Mouse (Mus musculus): Measurements from ENCODE around the gene Schip1. TPM values are rescaled to one million over a fixed set of nuclear protein-coding genes. Genes with fewer than 3 reads are reported as not detected.
A peak's percentile ranks its signal among the peaks of the same experiment; 100 is the strongest.

Gene Schip1
- polyA plus RNA-seq, 1 experiment from 2014 or later, result 164 TPM

DNA sequence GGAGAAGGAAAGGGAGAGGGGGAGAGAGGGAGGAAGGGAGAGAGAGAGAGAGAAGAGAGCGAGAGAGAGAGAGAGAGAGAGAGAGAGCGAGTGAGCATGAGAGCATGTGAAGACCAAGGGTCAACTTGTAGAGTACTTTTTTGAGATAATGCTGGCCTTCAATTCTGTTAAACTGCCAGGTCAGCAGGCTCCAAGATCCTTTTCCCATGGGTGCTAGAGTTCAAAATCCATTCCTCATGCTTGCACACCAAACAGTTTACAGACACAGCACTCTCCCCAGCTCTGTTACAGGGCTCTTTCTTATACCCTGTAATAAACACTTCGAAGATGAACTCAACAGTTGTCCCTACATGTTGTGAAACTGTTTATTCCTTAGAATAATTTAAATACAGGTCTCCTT is 450.1 kb downstream of the Schip1 start:
- Histone ChIP-seq H3K9ac (replicated peaks) (no peak overlapping the region), H3K4me2 (no peak overlapping the region), H3K36me3 (no peaks in the 10 kb centered on the region), H3K27ac (replicated peaks) (no peak overlapping the region), H3K4me1 (peaks cover 22% of the 10 kb centered on the region), H3K4me3 (replicated peaks) (no peak overlapping the region), H3K27me3 (replicated peaks) (no peaks in the 10 kb centered on the region), H3K9me3 (replicated peaks) (no peaks in the 10 kb centered on the region)
- no peak for ATAC-seq (ENCODE audit: low FRiP score)
- 78% methylated on average over 3 of the region's 3 CpGs for WGBS

- peak overlapping the region; percentile 54 for H3K27ac ChIP-seq (replicated peaks)
- no peak overlapping the region for H3K4me2 ChIP-seq
- H3K9me3 ChIP-seq (replicated peaks), result no peaks in the 10 kb centered on the region
- H3K4me3 ChIP-seq (replicated peaks), result no peak overlapping the region
- no peak for ATAC-seq (ENCODE audit: low FRiP score)
- H3K36me3 ChIP-seq, result no peaks in the 10 kb centered on the region
- H3K4me1 ChIP-seq, result peaks cover 22% of the 10 kb centered on the region
- WGBS, result 54% methylated on average over 12 of the region's 12 CpGs
- H3K27me3 ChIP-seq (replicated peaks), result no peaks in the 10 kb centered on the region
- no peak overlapping the region for H3K9ac ChIP-seq (replicated peaks)
Observed at GRCm38 (mm10) chr3:68516393-68517081, 451.9 kb downstream of the Schip1 start.

DNA sequence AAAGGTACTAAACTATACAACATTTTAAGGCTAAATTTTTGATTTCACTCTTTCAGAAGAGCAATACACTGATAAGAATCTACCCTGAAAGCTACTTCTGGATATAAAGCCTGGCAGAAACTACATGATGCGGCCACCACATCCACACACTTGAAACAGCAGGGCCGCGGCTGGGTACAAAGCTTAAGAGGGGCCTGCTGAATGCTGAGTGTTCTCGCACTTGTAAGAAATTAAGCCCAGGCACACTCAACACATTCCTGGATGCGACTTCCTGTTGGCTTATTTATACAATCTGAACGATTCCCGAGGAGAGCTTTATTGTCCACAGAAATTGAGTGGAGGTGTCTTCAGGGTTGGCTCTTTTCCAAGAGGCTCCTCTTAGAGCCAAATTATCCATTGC is 452.6 kb downstream of the Schip1 start:
- Histone ChIP-seq H3K4me3 (replicated peaks) (no peak overlapping the region), H3K36me3 (no peaks in the 10 kb centered on the region), H3K4me1 (peaks cover 22% of the 10 kb centered on the region), H3K4me2 (no peak overlapping the region), H3K27me3 (replicated peaks) (no peaks in the 10 kb centered on the region), H3K27ac (replicated peaks) (no peak overlapping the region; the same call in 1 of the 2 replicates), H3K9me3 (replicated peaks) (no peaks in the 10 kb centered on the region), H3K9ac (replicated peaks) (no peak overlapping the region)
- peak; percentile 33; the same call in 1 of the 2 replicates for ATAC-seq (ENCODE audit: low FRiP score)
- 31% methylated on average over 7 of the region's 7 CpGs for WGBS

DNA sequence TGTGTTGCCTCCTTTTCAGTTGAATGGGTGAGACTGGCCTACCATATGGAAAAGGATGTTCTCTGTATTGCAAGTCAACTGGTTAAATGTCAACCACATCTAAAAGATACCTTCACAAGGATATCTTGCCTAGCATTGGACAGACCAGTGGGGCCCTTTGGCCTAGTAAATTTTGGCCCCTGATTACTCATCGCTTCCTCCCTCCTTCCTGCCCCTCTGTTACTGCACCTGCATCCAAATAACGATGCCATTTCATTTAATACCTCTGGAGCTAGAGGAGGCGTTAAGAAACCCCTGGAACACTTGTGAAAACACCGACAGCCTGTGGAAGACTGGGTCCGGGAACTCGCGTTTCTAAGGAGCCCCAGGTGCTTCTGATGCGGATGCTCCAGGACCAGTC is 453.4 kb downstream of the Schip1 start:
- WGBS, result 90% methylated on average over 8 of the region's 8 CpGs
- no peaks in the 10 kb centered on the region for H3K9me3 ChIP-seq (replicated peaks)

DNA sequence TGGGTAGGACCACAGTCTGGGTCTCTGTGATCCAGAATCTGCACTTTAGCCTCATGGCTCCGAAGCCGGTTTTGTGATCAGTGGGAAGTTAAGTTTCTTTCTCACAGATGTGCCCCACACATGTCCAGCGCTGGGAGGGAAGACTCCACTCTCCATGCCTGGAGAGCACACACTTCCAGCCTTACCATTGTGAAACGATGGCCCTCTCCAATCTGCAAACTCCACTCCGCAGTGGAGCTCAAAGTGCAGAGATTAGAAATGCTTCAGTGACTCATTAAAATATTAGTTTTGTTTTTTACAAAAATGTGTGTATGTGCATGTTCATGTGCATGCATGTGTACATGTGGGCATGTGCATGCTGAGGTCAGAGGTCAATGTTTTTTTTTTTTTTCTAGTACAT is 454.0 kb downstream of the Schip1 start:
- 94% methylated on average over 5 of the region's 5 CpGs for WGBS
- H3K9me3 ChIP-seq (replicated peaks), result no peaks in the 10 kb centered on the region

More for the DNA sequence above, 453.4 kb downstream of the Schip1 start:
- no peaks in the 10 kb centered on the region for H3K27me3 ChIP-seq (replicated peaks)
- no peaks in the 10 kb centered on the region for H3K36me3 ChIP-seq
- ATAC-seq (ENCODE audit: low FRiP score), result no peak
- H3K9ac ChIP-seq (replicated peaks), result no peak overlapping the region
- no peak overlapping the region for H3K27ac ChIP-seq (replicated peaks)
- H3K4me3 ChIP-seq (replicated peaks), result no peak overlapping the region
- peaks cover 20% of the 10 kb centered on the region for H3K4me1 ChIP-seq
- no peak overlapping the region for H3K4me2 ChIP-seq

GRCm38 (mm10) chr3:68525361-68525878 is 460.8 kb downstream of the Schip1 start:
- Histone ChIP-seq H3K4me1 (peaks cover 14% of the 10 kb centered on the region; the same call in 1 of the 2 replicates), H3K27me3 (replicated peaks) (no peaks in the 10 kb centered on the region), H3K4me2 (no peak overlapping the region), H3K36me3 (no peaks in the 10 kb centered on the region), H3K27ac (replicated peaks) (no peak overlapping the region), H3K9me3 (replicated peaks) (no peaks in the 10 kb centered on the region), H3K4me3 (replicated peaks) (no peak overlapping the region), H3K9ac (replicated peaks) (no peak overlapping the region)
- ATAC-seq (ENCODE audit: low FRiP score), result no peak
- WGBS, result 80% methylated on average over 10 of the region's 10 CpGs

More for the DNA sequence above, 454.0 kb downstream of the Schip1 start:
- Histone ChIP-seq H3K4me1 (peaks cover 17% of the 10 kb centered on the region), H3K4me3 (replicated peaks) (no peak overlapping the region), H3K27me3 (replicated peaks) (no peaks in the 10 kb centered on the region), H3K4me2 (no peak overlapping the region), H3K9ac (replicated peaks) (no peak overlapping the region), H3K27ac (replicated peaks) (no peak overlapping the region), H3K36me3 (no peaks in the 10 kb centered on the region)
- ATAC-seq (ENCODE audit: low FRiP score), result no peak

GRCm38 (mm10) chr3:68526416-68526815 is 461.8 kb downstream of the Schip1 start:
- no peak overlapping the region for H3K4me2 ChIP-seq

DNA sequence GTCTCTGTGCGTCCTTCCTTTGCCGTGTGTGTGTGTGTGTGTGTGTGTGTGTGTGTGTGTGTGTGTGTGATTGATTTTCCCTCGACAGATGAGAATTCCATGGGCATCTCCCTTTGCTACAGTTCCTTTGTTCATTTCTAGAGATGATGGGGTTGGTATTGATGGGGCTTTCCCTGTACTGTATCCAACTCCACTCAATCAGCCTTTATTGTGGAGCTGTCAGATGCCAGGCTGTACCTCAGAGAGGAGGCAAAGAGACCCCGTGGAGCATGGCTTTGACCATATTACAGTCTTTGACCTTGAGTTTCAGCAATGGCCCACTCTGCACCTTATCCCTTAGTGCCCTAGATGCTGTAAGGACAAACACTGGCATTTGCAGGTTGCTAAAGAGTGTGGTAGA is 462.6 kb downstream of the Schip1 start:
- H3K27me3 ChIP-seq (replicated peaks), result no peaks in the 10 kb centered on the region
- no peak overlapping the region for H3K9ac ChIP-seq (replicated peaks)
- H3K4me2 ChIP-seq, result no peak overlapping the region
- H3K4me1 ChIP-seq, result peaks cover 14% of the 10 kb centered on the region; the same call in 1 of the 2 replicates
- H3K9me3 ChIP-seq (replicated peaks), result no peaks in the 10 kb centered on the region
- H3K4me3 ChIP-seq (replicated peaks), result no peak overlapping the region
- no peak overlapping the region for H3K27ac ChIP-seq (replicated peaks)
- ATAC-seq (ENCODE audit: low FRiP score), result 0 out of 2 replicates have a peak, but pooled peaks have one; percentile 65
- H3K36me3 ChIP-seq, result no peaks in the 10 kb centered on the region
- WGBS, result 29% methylated on average over 4 of the region's 4 CpGs

More at GRCm38 (mm10) chr3:68526416-68526815, 461.8 kb downstream of the Schip1 start:
- Histone ChIP-seq H3K36me3 (no peaks in the 10 kb centered on the region), H3K4me1 (peaks cover 14% of the 10 kb centered on the region; the same call in 1 of the 2 replicates), H3K9me3 (replicated peaks) (no peaks in the 10 kb centered on the region), H3K9ac (replicated peaks) (no peak overlapping the region), H3K27ac (replicated peaks) (no peak overlapping the region), H3K4me3 (replicated peaks) (no peak overlapping the region), H3K27me3 (replicated peaks) (no peaks in the 10 kb centered on the region)
- 43% methylated on average over 4 of the region's 4 CpGs for WGBS
- ATAC-seq (ENCODE audit: low FRiP score), result peak; percentile 35; the same call in 1 of the 2 replicates

DNA sequence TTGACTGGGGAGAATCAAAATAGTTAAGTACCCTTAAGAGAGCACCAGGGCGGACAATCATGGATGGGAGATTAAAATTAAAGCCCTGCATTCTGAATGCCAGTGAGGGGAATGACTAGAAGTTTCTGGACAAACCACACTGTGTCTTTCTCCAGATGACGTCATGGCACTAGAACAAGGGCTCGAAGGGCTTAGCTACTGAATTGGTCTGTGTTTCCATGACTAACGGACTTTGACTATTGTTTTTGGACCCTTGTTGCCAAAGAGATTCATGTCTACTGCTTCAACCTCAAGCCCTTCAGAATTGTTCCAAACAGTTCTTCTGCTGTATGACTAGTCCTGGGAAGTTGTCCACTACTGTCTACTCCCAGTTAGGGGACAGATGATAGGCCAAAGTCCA is 467.3 kb downstream of the Schip1 start:
- no peaks in the 10 kb centered on the region for H3K36me3 ChIP-seq
- H3K27ac ChIP-seq (replicated peaks), result no peak overlapping the region
- no peak overlapping the region for H3K9ac ChIP-seq (replicated peaks)
- no peak overlapping the region for H3K4me2 ChIP-seq
- H3K4me1 ChIP-seq, result peaks cover 17% of the 10 kb centered on the region
- H3K27me3 ChIP-seq (replicated peaks), result no peaks in the 10 kb centered on the region
- H3K4me3 ChIP-seq (replicated peaks), result no peak overlapping the region
- 78% methylated on average over 4 of the region's 4 CpGs for WGBS
- H3K9me3 ChIP-seq (replicated peaks), result no peaks in the 10 kb centered on the region
- ATAC-seq (ENCODE audit: low FRiP score), result no peak

DNA sequence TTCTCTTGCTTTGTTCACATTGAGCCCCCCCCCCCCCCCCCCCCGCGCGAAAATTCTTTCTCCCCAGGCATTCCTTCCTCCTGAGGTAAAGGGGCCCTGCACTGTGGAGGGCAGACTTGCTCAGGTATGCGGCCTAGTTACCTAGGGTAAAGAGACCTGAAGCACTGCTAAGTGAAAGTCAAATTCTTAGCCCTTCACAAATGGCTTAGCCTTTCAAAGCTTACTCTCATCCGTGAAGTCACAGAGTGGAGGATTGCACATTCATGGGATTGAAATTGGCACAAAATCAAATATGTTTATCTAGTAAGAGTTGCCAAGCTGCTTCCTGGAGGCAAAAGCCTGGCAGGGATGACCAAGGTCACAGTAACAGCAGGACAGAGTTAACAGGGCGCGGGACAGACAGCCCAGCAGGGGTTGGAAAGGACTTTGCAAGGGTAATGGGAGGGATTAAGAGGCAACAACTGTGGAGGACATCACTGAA is 470.0 kb downstream of the Schip1 start:
- H3K4me2 ChIP-seq, result no peak overlapping the region
- no peak overlapping the region for H3K27ac ChIP-seq (replicated peaks)
- WGBS, result 26% methylated on average over 7 of the region's 7 CpGs
- no peak overlapping the region for H3K4me3 ChIP-seq (replicated peaks)
- ATAC-seq (ENCODE audit: low FRiP score), result 0 out of 2 replicates have a peak, but pooled peaks have one; percentile 41
- H3K27me3 ChIP-seq (replicated peaks), result no peaks in the 10 kb centered on the region
- peaks cover 12% of the 10 kb centered on the region for H3K4me1 ChIP-seq
- no peaks in the 10 kb centered on the region for H3K36me3 ChIP-seq
- no peak overlapping the region for H3K9ac ChIP-seq (replicated peaks)
- no peaks in the 10 kb centered on the region for H3K9me3 ChIP-seq (replicated peaks)

DNA sequence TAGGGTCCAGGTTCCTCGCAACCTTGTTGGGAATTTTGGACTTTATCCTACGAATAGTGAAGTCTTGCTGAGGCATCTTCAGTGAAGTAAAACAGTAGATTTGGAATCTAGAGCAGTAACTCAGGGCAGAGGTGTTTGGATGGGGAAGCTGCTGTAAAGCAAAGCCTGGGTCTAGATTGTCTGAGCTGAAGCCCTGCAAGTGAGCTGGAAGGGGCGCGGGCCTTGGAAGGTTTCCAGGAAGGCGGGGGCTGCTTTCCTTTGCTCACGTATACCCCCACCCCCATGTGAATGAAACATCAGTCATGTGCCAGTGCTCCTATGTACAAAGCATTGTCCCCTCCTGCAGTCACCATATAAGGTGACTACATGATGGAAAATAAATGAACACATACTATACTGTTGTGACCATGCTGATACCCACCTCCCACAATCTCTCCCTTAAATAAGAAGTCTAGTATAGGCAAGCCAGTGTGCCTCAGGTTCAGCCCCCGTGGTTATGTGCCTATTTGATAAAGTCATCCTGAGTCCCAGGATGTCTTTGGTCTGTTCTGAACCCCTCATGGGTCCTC is 470.6 kb downstream of the Schip1 start:
- Histone ChIP-seq H3K9ac (replicated peaks) (no peak overlapping the region), H3K27ac (replicated peaks) (no peak overlapping the region), H3K4me1 (peaks cover 12% of the 10 kb centered on the region), H3K4me3 (replicated peaks) (no peak overlapping the region), H3K27me3 (replicated peaks) (no peaks in the 10 kb centered on the region), H3K9me3 (replicated peaks) (no peaks in the 10 kb centered on the region), H3K4me2 (no peak overlapping the region), H3K36me3 (no peaks in the 10 kb centered on the region)
- WGBS, result 77% methylated on average over 7 of the region's 7 CpGs
- ATAC-seq (ENCODE audit: low FRiP score), result no peak

- no peaks in the 10 kb centered on the region for H3K27me3 ChIP-seq (replicated peaks)
- WGBS, result 63% methylated on average over 3 of the region's 3 CpGs
- no peaks in the 10 kb centered on the region for H3K36me3 ChIP-seq
- H3K9me3 ChIP-seq (replicated peaks), result no peaks in the 10 kb centered on the region
- no peak overlapping the region for H3K4me2 ChIP-seq
- no peak overlapping the region for H3K4me3 ChIP-seq (replicated peaks)
- no peak overlapping the region for H3K9ac ChIP-seq (replicated peaks)
- H3K4me1 ChIP-seq, result peaks cover 12% of the 10 kb centered on the region
- no peak for ATAC-seq (ENCODE audit: low FRiP score)
- H3K27ac ChIP-seq (replicated peaks), result no peak overlapping the region
Observed at GRCm38 (mm10) chr3:68536071-68536470, 471.5 kb downstream of the Schip1 start.

Measured in neural tube, embryonic 15.5 days (tissue).